Mouse (Mus musculus) heart, adult 2 months (tissue): ENCODE data around the gene Fbxl22.

Source experiments
- EP300 ChIP-seq: fragments of 200-500 bp; IDR thresholded peaks from 2 replicates; pipeline ENCODE4 v1.6.1; 2011; ENCODE audit warnings: low read depth, low read length, control low read depth; ENCODE audit not compliant: insufficient read depth
- POLR2A ChIP-seq: fragments of 200-500 bp; IDR thresholded peaks from 2 replicates; pipeline ENCODE4 v1.6.1; 2011; ENCODE audit warnings: mild to moderate bottlenecking, low read depth, low read length, control low read depth; ENCODE audit not compliant: insufficient read depth

- peak; percentile 41; the same call in 1 of the 2 replicates for TF ChIP-seq POLR2A
- TF ChIP-seq EP300 = no peak
Measured at GRCm38 (mm10) chr9:66514256-66514770, at the start of gene Fbxl22.
